Mouse (Mus musculus) midbrain, embryonic 16.5 days (tissue): ENCODE results near the gene Tefm. TPM values are rescaled to one million over a fixed set of nuclear protein-coding genes. Genes with fewer than 3 reads are reported as not detected.

Experiments used
- ATAC-seq: fragments of 200-750 bp; cut with Nextera tagmentation; 2 replicates; pipeline ENCODE4 v1.8.0; 2017; ENCODE audit warnings: moderate TSS enrichment
- H3K27ac ChIP-seq: fragments of 300-500 bp; sonication (generic); 2 replicates; pipeline ENCODE4 v1.5.1; 2014; ENCODE audit warnings: mild to moderate bottlenecking, low read length, mixed read lengths
- H3K27me3 ChIP-seq: fragments of 300-500 bp; sonication (generic); 2 replicates; pipeline ENCODE4 v1.6.1; 2014; ENCODE audit warnings: low read depth, low read length, mixed read lengths; ENCODE audit not compliant: control insufficient read depth, insufficient read depth
- H3K36me3 ChIP-seq: fragments of 300-500 bp; sonication (generic); 2 replicates; pipeline ENCODE4 v1.6.1; 2014; ENCODE audit warnings: mild to moderate bottlenecking, low read length, moderate library complexity, mixed read lengths; ENCODE audit not compliant: control insufficient read depth, insufficient read depth
- H3K4me1 ChIP-seq: fragments of 300-500 bp; sonication (generic); 2 replicates; pipeline ENCODE4 v1.6.1; 2014; ENCODE audit warnings: mild to moderate bottlenecking, low read length, mixed read lengths; ENCODE audit not compliant: control insufficient read depth, insufficient read depth
- H3K4me2 ChIP-seq: fragments of 300-500 bp; sonication (generic); 2 replicates; pipeline ENCODE4 v1.6.1; 2014; ENCODE audit warnings: mild to moderate bottlenecking, low read length, mixed read lengths
- H3K4me3 ChIP-seq: fragments of 300-500 bp; sonication (generic); 2 replicates; pipeline ENCODE4 v1.5.1; 2014; ENCODE audit warnings: low read depth, mild to moderate bottlenecking, low read length, moderate library complexity, mixed read lengths
- H3K9ac ChIP-seq: fragments of 300-500 bp; sonication (generic); 2 replicates; pipeline ENCODE4 v1.6.1; 2014; ENCODE audit warnings: low read depth, low read length, mixed read lengths
- H3K9me3 ChIP-seq: fragments of 300-500 bp; sonication (generic); replicated peaks from 2 replicates; pipeline ENCODE4 v1.6.1; 2014; ENCODE audit warnings: mild to moderate bottlenecking, low read length, mixed read lengths; ENCODE audit not compliant: control insufficient read depth, poor library complexity, severe bottlenecking
- WGBS: fragments of 180-500 bp; shearing (Covaris S2); extraction: QIAGEN DNeasy Blood & Tissue Kit; methylation state at CpG from one replicate; pipeline ENCODE4 v1.1.7; 2014; 5-methylcytosine and 5-hydroxymethylcytosine counted together
- polyA plus RNA-seq: library from polyadenylated mRNA; unstranded; fragments of >200 nt; fragmentation: Nextera tagmentation; extraction: Ambion mirVana; gene quantifications from 2 replicates; pipeline ENCODE4 v1.2.1, GENCODE M21; 2015

Gene Tefm
- polyA plus RNA-seq, 1 experiment from 2014 or later: 22.2 TPM

DNA sequence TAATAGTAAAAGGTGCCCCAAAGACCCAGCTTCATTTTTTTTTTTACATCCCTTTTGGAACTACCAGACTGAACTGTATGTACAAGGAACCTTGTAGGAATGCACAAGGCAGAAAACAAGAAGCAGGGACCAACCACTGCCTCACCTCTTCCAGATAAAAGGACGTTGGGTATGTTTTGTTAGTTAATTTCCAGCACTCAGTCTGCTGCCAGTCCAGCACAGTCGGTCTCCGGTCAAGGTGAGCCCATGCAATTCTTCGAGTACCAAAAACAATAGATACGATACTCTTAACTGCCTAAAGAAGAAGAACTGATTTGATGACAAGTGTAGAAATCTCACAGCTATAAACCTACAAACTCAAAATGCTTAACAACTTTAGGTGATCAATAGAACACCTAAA lies 4.2 kb downstream of the Tefm start:
- WGBS: 87% methylated on average over 5 of the region's 5 CpGs
- H3K4me1 ChIP-seq: peaks cover 12% of the 10 kb centered on the region

DNA sequence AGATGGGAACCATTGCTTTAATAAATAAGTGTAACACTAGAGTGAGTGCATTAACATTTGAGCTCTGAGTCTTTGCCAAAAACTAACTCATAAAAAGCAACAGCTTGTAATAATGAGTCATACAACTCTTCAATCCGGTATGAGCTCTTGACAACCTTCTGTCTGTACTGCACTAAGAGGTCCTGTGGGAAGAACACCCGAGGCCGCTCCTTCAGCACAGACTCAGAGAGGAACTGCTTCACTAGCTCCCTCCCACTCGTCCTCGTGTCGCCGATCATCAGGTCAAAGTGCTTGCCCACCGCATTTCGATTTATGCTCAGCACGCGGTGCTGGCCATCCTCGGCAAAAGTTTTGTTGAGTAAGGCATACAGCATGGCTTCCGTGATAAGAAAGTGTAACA lies 5.2 kb downstream of the Tefm start:
- 91% methylated on average over 13 of the region's 13 CpGs for WGBS
- Histone ChIP-seq H3K27ac (no peak overlapping the region), H3K27me3 (no peaks in the 10 kb centered on the region), H3K36me3 (peaks cover 16% of the 10 kb centered on the region; the same call in 1 of the 2 replicates), H3K4me3 (no peak overlapping the region), H3K9ac (no peak overlapping the region), H3K9me3 (no peaks in the 10 kb centered on the region), H3K4me1 (peaks cover 8% of the 10 kb centered on the region), H3K4me2 (no peak overlapping the region)
- ATAC-seq: no peak

More for the DNA sequence above, 4.2 kb downstream of the Tefm start:
- Histone ChIP-seq H3K4me3 (no peak overlapping the region), H3K36me3 (peaks cover 10% of the 10 kb centered on the region; the same call in 1 of the 2 replicates), H3K27me3 (no peaks in the 10 kb centered on the region), H3K9me3 (no peaks in the 10 kb centered on the region), H3K9ac (no peak overlapping the region), H3K27ac (no peak overlapping the region), H3K4me2 (no peak overlapping the region)
- ATAC-seq: no peak

GRCm38 (mm10) chr11:80135954-80136683 lies 5.9 kb downstream of the Tefm start:
- 90% methylated on average over 11 of the region's 11 CpGs for WGBS
- peaks cover 16% of the 10 kb centered on the region; the same call in 1 of the 2 replicates for H3K36me3 ChIP-seq
- H3K9me3 ChIP-seq: no peaks in the 10 kb centered on the region
- no peak overlapping the region for H3K9ac ChIP-seq
- H3K4me3 ChIP-seq: no peak overlapping the region
- no peaks in the 10 kb centered on the region for H3K27me3 ChIP-seq
- H3K27ac ChIP-seq: no peak overlapping the region
- ATAC-seq: no peak
- H3K4me1 ChIP-seq: peaks cover 7% of the 10 kb centered on the region
- H3K4me2 ChIP-seq: no peak overlapping the region

- Histone ChIP-seq H3K4me1 (0 out of 2 replicates have a peak, but pooled peaks cover 2% of the 10 kb centered on the region), H3K9ac (no peak overlapping the region), H3K27ac (no peak overlapping the region), H3K36me3 (peaks cover 11% of the 10 kb centered on the region; the same call in 1 of the 2 replicates), H3K4me3 (no peak overlapping the region), H3K4me2 (no peak overlapping the region), H3K9me3 (no peaks in the 10 kb centered on the region), H3K27me3 (no peaks in the 10 kb centered on the region)
- 77% methylated on average over 4 of the region's 4 CpGs for WGBS
- ATAC-seq: no peak
Observed at GRCm38 (mm10) chr11:80134744-80135143, 7.2 kb downstream of the Tefm start.

DNA sequence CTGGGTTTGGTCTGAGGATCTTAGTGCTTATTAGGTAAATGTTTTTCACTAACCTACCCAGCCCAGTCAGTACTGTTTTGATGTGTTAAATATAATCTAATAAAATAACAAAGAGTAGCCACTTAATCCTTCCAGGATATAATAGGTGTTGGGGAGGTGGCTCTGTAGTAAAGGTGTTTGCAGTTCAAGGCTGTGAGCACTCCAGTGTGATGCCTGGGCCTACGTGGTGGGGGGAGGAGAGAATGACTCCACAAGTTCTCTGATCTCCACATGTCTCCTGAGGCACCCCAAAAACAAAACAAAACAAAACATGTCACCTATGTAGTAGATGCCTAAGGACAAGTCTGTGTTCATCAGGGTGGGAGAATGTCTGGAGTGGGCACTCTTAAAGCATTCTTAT lies 9.9 kb downstream of the Tefm start:
- Histone ChIP-seq H3K27me3 (no peaks in the 10 kb centered on the region), H3K9me3 (no peaks in the 10 kb centered on the region), H3K9ac (no peak overlapping the region), H3K36me3 (peaks cover 16% of the 10 kb centered on the region), H3K4me3 (no peak overlapping the region), H3K4me1 (no peaks in the 10 kb centered on the region), H3K27ac (no peak overlapping the region), H3K4me2 (no peak overlapping the region)
- 59% methylated on average over 1 of the region's 1 CpGs for WGBS
- ATAC-seq: no peak

DNA sequence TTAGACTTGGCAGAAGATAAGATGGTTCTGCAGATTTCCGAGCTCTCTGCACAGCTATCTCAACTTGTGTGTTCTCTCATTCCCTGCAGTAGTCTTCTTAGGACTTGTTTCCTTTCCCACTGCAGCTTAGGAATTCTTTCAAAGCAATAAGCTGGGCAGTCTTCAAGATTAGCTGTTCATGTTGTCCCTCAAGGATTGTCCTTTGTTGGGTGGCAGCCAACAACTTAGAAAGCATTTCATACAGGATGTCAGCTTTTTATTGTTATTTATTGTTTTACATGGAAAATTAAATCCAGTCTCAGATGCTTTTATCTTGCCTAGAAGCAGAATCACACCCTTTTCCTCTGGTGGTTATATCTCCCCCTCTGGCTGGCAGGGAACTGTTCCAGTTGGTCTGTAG lies 25.6 kb downstream of the Tefm start:
- H3K27ac ChIP-seq: no peak overlapping the region
- no peaks in the 10 kb centered on the region for H3K27me3 ChIP-seq
- WGBS: 85% methylated on average over 1 of the region's 1 CpGs
- no peak for ATAC-seq
- H3K4me1 ChIP-seq: no peaks in the 10 kb centered on the region
- no peaks in the 10 kb centered on the region for H3K9me3 ChIP-seq
- peaks cover 25% of the 10 kb centered on the region for H3K36me3 ChIP-seq
- H3K4me2 ChIP-seq: no peak overlapping the region
- H3K4me3 ChIP-seq: no peak overlapping the region
- no peak overlapping the region for H3K9ac ChIP-seq

DNA sequence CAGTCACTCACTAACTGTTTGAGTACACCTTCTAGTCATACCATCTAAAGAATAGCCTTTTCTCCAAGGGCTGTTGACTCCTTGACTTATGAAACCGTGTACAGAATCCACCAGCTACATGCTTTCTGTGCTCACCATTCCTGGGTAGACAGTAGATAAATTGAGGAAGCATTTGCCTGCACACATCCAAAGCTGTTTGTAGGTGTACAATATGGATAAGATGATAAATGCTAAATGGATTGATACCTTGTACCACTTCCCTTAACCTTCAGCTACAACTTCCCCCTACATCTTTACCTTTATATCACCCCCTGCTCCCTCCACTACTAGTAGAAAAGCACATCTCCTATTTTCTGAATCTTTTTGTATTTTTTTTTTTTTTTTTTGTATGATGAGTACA lies 37.6 kb downstream of the Tefm start:
- Histone ChIP-seq H3K4me1 (no peaks in the 10 kb centered on the region), H3K36me3 (peaks cover 11% of the 10 kb centered on the region)

GRCm38 (mm10) chr11:80101298-80101697 lies 40.7 kb downstream of the Tefm start:
- Histone ChIP-seq H3K27ac (no peak overlapping the region), H3K4me2 (no peak overlapping the region), H3K36me3 (peaks cover 12% of the 10 kb centered on the region), H3K9ac (no peak overlapping the region), H3K9me3 (no peaks in the 10 kb centered on the region), H3K27me3 (no peaks in the 10 kb centered on the region), H3K4me3 (no peak overlapping the region), H3K4me1 (no peaks in the 10 kb centered on the region)
- 97% methylated on average over 6 of the region's 6 CpGs for WGBS
- no peak for ATAC-seq

More for the DNA sequence above, 37.6 kb downstream of the Tefm start:
- H3K4me3 ChIP-seq: no peak overlapping the region
- no peaks in the 10 kb centered on the region for H3K27me3 ChIP-seq
- H3K9ac ChIP-seq: no peak overlapping the region
- H3K9me3 ChIP-seq: no peaks in the 10 kb centered on the region
- no peak overlapping the region for H3K27ac ChIP-seq
- 86% methylated on average over 1 of the region's 1 CpGs for WGBS
- no peak for ATAC-seq
- H3K4me2 ChIP-seq: no peak overlapping the region

GRCm38 (mm10) chr11:80098444-80099056 lies 43.4 kb downstream of the Tefm start:
- 92% methylated on average over 3 of the region's 3 CpGs for WGBS
- peaks cover 5% of the 10 kb centered on the region; the same call in 1 of the 2 replicates for H3K36me3 ChIP-seq
- H3K4me2 ChIP-seq: no peak overlapping the region
- no peak for ATAC-seq
- H3K9ac ChIP-seq: no peak overlapping the region
- H3K4me1 ChIP-seq: no peaks in the 10 kb centered on the region
- H3K9me3 ChIP-seq: no peaks in the 10 kb centered on the region
- H3K4me3 ChIP-seq: no peak overlapping the region
- no peak overlapping the region for H3K27ac ChIP-seq
- no peaks in the 10 kb centered on the region for H3K27me3 ChIP-seq
